Mouse (Mus musculus): Measurements from ENCODE around the gene Zfp316.
A peak's percentile ranks its signal among the peaks of the same experiment; 100 is the strongest.

DNA sequence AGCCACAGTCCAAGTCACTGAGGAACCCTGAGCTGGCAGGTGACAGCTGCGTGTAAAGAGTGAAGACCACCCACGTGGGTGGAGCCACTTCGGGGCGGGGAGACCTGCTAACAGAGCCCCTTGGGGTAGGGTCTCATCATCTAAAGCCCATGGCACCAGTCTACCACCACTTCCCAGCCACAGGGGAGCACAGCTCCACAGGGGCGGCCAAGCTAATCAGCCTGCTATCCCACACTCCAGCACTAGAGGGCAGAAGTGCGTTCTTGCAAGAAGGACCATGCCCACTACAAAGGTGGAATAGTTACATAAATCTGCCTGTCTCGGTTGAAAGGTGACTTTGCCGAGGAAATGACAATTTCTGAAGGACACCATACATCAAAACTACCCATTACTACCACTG, 42.1 kb upstream of the Zfp316 start:
- TF ChIP-seq CTCF (IDR thresholded peaks at IDR 0.05; ENCODE audit: low read depth, low read length) (peak; percentile 54), POLR2A (IDR thresholded peaks at IDR 0.05; ENCODE audit: borderline replicate concordance, low read depth, low read length) (no peak)
